Mouse (Mus musculus) frontal cortex, adult (tissue): ENCODE data around the gene Arrdc5.
A peak's percentile ranks its signal among the peaks of the same experiment; 100 is the strongest.

Experiments
- ATAC-seq: cut with Nextera tagmentation; 2 replicates; pipeline ENCODE4 v1.9.2; 2017; ENCODE audit warnings: mild to moderate bottlenecking, moderate library complexity, mixed read lengths; ENCODE audit not compliant: low TSS enrichment

The Arrdc5 gene

DNA sequence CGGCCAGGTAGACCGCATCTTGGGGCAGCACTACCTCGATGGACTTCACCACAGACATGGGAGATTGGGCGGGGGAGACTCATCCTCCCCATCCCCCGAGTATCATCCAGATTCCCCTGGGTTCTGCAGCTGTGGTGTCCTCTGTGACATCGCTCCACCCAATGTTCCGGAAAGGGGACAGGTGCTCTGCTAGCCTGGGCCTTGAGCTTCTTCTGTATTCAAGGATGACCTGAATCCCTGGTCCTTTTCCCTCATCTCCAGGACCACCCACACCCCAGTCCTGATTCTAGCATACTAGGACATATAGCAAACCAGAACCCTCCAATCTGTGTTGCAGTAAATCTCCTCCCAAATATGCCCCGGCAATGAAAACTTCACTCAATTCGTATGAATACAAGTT lies at the start of gene Arrdc5:
Gene Arrdc5 (minus strand): TSS at position 101 of the 400 bp plus-strand sequence.
- no peak for ATAC-seq

DNA sequence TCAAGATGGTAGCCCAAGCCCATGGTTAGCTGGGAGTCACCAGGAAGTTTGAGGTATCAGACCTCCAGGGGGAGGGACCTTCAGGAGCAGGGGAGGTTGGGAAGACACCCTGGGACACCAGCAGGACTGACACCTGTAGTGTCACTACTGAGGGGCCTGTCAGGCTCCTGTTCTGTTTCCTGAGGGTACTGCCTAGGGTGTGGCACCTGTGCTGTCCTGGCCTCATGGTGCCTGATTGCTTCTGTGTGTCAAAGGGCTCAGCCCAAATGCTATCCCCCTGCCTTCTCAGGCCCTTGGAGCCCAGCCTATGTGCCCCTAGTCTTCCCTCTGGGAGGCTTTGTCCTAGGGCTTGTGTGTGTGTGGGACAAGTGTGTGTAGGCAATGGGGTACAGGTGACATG lies 48.5 kb upstream of the Arrdc5 start:
- no peak for ATAC-seq

DNA sequence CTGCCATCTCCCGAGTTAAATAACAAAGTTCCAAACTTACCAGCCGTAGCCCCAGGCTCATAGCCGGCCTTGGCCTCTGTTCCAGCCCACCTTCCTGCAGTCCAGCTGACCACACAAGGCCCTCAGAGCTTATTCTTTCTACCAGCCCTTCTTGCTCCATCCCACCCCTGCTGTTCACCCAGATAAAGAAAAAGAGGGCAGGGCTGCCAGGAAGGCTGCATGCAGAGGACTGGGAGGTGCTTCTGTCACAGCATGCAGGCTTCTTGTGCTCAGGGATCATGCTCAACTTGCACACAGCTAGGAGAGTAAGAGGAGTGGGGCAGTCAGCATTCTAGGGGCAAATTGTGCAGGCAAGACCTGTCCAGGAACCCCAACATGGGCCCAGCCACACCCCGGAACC lies 48.0 kb upstream of the Arrdc5 start:
- no peak for ATAC-seq

DNA sequence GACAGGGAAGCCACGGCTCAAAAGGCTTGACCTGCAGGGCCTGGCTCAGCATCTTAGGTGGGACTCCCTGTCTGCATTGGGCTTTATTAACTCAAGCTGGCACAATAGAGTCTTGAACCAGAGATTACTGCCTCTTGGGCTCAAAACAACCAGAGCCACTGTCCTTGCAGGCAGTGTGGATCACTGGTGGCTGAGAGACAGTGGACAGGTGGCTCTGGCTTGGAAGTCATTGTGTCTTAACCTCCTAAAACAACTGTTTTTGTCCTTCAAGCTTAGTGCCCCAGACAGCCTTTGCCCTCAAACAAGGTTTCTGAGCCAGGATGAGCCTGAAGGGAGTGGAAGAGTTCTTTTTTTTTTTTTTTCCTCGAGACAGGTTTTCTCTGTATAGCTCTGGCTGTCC lies 45.3 kb upstream of the Arrdc5 start:
- no peak for ATAC-seq

DNA sequence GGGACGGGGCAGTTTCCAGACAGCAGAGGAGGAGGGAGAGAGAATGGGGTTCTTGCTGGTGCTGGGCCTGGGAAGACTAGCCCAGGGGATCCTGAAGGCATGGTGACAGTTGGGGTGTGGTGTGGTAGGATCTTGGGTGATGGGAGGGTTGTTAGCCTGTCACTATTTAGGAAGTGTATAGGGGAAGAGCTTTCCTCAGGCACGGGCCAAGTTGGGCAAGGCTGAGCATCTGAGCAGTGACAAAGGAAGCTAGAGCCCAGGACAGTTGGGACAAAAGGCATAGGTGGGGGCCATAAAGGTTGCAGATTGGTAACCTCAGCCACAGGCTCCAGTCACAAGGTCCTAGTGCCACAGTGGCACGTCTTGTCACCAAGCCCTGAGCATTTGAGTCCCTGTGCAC lies 43.4 kb upstream of the Arrdc5 start:
- ATAC-seq, result no peak

DNA sequence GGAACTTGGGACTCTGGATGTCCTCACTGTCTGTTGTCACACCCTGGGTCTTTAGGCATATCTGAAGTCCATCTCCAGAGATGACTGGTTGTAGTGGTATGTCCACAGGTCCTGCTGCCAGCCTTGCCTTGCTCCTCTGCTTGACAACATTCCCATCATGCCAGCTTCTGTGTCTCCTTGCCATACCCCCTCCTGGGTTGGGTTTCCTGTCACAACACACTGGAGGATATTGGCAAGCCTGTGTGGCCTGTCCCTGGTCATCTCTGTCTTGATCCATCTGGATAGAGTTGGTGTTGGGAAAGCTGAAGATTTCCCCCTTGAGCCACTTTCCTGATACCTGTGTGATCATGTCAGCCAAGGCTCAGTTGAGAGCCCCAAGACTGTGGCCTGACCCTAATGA lies 40.6 kb upstream of the Arrdc5 start:
- ATAC-seq, result no peak

DNA sequence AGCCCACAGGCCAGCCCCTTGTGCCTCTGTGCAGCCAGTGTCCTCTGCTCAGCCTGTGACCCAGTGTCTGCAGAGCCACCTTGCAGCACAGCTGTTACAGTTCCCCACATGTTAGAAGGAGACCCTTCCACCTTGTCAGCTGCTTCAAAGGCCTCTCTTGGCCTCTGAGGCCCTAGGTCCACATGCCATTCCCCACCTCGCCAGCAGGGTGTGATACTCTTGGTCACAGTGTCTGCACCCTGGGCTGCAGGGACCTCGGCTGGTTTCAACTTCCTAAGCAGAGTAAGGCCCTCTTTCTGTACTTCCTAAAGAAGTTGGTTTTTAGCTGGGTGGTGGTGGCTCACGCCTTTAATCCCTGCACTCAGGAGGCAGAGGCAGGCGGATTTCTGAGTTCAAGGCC lies 38.8 kb upstream of the Arrdc5 start:
- ATAC-seq, result no peak

DNA sequence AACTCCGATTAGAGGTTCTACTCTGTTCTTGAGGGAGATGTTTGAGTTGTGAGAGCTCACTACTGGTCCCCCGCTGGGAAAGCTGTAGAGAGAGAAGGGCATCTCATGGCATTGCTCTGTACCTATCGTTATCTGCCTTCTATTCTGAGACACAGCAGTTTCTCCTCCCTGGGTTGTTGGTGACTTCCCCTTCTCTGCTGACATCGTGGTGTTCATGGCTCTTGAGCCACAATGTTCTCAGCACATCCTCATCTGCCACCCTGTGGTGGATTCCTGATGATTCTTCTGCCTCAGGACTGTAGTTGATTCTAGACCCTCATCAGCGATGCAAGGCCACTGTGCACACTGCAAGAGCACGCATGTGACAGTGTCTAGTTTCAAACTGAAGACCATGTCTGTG lies 37.7 kb upstream of the Arrdc5 start:
- ATAC-seq, result no peak

DNA sequence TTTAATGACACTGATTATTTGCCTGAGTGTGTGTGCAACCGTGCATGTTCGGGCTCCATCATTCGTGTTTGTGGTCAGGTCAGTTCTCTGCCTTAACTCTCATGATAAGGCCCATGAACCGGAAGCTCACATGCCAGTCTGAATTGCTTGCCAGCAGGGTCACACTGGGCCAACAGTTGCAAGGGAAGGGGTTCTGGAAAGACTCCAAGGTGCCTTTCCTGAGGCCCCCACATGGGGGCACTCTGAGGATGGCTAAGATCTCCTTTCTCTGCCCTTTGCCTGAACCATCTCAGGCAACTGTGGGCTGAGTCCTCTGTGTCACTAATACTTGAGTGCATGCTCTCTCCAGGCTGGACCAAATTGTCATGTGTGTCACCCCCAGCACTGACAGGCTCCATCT lies 37.1 kb upstream of the Arrdc5 start:
- 0 out of 2 replicates have a peak, but pooled peaks have one; percentile 11 for ATAC-seq

DNA sequence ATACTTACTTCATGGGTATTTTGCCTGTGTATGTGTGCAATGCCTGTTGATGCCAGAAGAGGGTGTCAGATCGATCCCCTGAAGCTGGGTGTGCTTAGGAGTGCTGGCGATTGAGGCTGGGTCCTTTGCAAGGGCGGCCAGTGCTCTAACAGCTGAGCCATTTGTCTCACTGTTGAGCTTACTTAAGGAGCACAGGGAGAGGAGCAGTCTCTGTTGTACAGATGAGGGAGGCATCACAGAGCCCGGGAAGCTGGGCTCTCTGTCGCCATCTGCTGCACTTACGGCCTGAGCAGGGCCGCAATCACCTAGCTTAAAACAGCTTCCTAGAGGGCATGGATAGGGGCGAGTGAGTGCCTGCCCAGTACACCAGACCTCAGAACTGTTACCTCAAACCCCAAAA lies 32.9 kb upstream of the Arrdc5 start:
- ATAC-seq, result no peak

DNA sequence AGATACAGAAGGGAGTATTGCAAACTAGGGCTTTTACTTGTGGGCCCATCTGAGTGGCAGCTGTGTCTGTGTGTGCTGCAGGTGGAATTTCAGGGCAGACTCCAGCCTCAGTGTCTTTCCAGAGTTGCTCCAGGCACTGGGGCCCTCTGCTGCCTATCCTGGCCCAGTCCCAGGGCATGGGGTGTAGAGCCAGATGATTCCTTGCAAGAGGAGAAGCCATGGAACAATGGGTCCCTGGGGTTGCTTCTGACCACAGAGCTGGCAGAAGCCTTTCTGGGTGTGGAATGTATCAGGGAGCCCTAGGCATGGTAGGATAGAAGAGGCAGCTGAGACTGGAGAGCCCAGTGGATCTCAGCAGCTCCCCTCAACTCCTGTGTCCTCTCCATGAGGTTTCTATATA lies 31.2 kb upstream of the Arrdc5 start:
- no peak for ATAC-seq

DNA sequence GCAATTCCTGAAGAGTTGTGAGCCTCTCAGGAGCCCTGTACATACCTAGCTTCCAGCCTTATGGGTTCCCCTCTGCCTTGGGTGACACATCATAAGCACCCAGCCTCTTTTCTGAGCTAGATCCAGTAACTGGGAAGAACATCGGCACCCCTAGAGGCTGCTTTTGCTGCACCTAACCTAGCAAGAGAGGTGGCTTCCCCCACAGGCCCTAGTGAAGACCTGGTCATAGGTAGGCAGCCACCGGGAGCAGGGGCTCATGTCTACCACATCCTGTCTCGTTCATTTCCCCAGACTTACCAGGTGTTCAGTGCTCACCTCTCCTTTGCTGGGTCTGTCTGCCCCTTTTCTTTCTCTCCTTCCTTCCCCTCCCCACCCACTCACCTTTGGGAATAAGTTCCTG lies 30.3 kb upstream of the Arrdc5 start:
- no peak for ATAC-seq

DNA sequence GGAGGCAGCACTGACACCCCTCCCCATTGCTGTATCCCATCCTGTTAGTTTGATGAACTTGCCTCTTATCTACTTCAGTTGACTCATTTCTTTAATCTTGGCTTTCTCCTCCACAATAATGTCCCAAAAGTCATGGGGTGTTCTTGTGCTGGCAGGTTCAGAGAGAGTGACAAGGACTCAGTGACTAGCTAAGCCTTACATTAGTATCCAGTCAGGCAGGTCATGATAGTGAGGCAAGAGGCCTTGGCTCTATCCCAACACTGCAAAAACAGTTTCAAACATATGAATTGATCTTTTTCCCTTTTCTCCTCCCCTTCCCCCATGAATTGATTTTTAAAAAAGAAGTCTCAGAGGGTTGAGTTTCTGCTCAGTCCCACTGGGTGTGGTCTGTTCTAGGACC lies 29.2 kb upstream of the Arrdc5 start:
- no peak for ATAC-seq

DNA sequence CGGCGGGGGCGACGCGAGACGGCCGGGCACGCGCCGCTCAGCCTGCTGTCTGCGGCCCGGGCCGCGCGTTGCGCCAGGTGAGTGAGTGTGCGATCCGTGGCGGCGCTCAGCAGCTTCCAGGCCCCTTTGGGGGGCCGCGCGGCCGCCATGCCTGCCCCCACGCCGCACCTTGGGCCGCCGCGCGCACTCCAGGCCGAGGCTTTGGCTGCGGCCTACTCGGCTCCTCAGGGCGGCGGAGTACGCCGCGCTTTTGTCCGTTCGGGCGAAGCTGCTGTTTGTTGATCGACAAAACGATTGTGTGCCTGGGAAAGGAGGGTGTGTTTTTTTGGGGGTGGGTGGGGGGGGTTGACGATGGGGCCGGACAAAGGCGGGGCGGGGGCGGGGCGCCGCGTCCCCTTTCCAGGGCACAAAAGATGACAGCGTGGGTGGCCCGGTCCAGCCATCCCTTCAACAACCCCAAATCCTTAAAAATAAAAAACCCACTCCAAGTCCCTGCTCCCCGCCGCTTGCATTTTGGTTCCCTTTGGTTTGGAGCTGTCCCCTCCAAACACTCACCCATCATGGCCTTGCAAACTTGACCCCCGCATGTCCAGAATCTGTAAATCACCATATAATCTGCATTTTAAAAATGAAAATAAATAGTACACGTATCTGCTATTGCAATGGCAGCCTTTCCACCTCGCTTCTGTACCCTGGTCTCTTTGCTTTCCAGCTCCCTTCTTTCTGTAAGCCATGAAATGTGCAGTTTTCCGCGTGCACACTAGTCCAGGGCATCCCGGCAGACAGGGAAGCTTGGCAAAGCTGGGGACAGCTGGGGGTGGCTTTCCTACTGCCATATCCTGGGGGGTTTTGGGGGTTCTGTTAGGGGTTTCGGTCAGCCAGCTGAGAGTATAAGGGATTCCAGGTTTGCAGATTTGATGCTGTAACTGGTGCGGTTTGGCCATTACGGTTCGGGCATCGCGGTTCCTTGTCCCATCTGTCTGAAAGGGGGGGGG lies 26.4 kb upstream of the Arrdc5 start:
- 0 out of 2 replicates have a peak, but pooled peaks have one; percentile 1 for ATAC-seq

DNA sequence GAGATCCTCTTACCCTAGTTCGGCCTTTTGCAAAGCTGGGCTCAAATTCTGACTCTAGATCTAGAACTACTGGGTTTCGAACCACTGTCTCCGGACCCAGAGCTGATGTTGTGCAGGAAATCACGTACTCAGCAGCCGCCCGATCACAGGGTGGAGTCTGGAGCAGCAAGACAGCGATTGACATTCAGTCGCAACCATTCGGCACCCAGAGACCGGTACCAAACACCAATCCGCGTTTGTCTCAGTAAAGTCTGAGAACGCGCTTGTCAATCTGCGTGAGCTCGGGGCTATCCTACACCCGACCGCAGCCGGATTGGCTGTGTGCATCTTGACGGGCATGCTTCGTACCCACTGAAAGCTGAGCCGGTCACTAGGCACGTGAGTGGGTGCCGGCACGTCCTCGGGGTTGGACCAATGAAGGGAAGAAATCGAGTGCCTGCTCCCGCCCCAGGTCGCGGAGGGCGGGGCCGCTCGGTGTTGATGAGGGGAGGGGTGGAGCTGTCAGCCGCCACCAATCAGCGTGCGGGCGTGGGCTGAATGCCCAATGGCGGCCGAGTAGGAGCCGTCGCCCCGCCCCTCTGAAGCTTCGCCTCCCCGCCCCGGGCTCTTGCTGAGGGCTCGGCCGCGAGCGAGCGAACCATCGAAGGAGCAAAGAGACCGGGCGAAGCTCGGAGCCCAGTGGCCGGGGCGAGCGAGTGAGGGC lies 25.5 kb upstream of the Arrdc5 start, which contains the start of gene Kdm4b:
Gene Kdm4b (plus strand): TSS at position 613 of the 703 bp plus-strand sequence.
- ATAC-seq, result peak; percentile 96

DNA sequence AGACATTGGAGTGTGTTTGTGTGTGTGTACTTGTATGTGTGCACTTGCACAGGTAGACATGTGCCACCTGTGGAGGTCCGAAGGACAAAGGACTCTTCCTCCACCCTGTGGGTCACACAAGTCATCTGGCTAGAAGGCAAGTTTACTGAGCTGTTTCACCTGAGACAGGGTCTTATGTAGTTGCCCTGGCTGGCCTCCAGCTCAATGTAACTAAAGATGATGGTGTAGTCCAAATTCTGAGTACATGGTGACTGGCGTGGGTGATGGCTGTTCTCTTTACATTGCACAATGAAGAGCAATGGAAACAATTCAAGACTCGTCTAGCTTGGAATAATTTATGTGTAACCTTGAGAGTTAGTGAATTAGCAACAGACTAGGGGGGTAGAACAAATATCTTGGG lies 24.3 kb upstream of the Arrdc5 start:
- ATAC-seq, result no peak

DNA sequence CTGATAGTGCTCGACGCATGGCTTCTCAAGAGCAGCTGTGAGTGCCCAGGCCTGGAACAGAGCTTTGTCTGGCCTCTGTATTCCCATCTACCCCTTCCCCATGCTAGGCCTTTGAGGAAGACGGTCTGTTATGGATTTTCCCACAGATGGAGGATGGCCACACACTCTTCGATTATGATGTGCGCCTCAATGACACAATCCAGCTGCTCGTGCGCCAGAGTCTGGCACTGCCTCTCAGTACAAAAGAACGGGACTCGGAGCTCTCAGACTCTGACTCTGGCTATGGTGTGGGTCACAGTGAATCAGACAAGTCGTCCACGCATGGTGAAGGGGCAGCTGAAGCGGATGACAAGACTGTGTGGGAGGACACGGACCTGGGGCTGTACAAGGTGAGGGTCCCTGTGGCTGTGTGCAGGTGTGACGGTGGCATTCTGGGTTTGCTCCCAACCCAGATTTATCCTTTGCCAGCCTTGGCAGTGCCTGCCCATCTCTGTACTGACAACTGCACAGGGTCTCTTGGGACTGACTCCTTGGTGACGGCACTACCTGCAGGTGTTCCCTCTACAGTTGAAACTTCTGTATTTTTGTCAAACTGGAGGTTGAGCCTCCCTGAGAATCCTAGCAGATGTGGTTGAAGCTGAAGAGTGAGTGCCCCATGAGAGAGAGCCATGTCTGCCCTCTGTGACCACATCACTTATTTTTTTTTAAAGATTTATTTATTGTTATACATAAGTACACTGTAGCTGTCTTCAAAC lies 9.3 kb upstream of the Arrdc5 start:
- no peak for ATAC-seq

DNA sequence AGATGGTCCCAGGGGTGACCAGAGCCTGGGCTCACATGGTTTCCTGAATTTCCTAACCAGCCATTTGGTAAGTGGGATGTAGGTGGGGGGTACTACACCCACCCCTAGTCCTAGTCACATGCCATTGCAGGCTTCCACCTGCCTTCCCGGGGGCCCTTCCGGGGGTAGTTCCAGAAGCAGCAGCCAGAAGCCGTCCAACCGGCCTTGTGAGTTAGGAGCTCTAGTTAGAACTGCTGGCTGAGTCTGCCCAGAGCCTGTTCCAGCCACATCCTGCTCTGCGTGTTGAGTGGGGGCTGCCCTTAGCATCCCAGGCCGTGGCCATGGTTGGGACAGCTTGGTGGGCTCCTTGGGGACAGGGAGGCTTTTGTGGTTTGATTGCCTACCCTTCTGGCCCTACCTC lies 8.0 kb upstream of the Arrdc5 start:
- ATAC-seq, result no peak

DNA sequence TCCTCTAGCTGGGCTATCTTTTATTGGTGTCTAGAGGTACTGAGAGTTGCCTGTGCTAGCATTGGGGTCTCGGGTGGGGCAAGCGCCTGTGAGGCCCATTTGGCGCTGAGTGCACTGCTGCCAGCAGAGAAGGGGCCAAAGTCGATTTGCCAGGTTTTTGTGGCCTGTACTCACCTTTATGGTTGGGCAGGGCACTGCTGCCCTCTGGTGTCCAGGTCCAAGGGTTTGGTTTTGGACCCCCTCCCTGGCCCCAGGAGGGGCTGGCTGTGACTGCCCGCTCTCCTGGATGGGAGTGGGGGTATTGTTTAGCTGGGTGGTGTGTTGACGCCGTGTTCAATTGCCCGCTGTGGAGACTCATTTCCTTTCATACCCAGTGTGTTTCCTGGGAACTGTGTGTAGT lies 5.7 kb upstream of the Arrdc5 start:
- no peak for ATAC-seq

DNA sequence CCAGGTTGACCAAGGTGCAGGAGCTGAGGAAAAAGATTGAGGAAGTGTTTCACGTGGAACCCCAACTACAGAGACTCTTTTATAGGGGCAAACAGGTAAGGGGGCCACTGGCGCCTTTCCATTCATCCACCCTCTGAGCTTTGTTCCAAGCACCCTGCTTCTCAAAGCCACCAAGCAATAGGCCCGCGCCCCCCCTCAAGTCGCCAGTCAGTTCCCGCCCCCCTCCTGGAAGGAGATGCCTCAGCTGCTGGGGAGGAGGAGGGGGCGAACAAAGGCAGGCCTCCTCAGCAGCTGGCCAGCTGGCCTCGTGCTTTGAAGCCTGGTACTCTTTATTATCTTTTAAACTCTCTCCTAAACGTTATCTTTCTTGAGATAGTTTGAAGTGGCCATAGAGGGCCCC lies 5.1 kb upstream of the Arrdc5 start:
- no peak for ATAC-seq

DNA sequence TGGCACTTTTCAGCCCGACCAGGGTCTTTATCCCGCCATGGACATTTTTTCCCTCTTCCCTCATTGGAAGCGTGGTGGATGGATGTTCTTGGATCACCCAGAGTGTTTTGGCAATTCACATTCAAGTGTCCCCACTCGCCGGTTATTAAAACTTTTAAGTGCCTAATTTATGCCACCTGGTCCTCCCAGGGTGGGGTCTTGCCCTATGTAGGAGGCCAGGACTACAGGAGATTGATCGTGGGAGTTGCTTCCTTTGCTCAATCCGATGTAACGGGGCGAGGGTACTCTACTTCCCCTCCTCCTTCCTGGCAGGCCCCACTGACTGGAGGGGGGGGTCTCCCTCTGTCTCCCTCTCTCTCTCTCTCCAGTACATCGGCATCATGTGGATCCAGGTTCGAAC lies 4.6 kb upstream of the Arrdc5 start:
- ATAC-seq, result no peak
